Mouse (Mus musculus) frontal cortex, adult (tissue): ENCODE measurements around the gene Actn4.

ENCODE experiments used
- ATAC-seq: cut with Nextera tagmentation; 2 replicates; pipeline ENCODE4 v1.9.2; 2017; ENCODE audit warnings: mild to moderate bottlenecking, moderate library complexity, mixed read lengths; ENCODE audit not compliant: low TSS enrichment

Gene Actn4

DNA sequence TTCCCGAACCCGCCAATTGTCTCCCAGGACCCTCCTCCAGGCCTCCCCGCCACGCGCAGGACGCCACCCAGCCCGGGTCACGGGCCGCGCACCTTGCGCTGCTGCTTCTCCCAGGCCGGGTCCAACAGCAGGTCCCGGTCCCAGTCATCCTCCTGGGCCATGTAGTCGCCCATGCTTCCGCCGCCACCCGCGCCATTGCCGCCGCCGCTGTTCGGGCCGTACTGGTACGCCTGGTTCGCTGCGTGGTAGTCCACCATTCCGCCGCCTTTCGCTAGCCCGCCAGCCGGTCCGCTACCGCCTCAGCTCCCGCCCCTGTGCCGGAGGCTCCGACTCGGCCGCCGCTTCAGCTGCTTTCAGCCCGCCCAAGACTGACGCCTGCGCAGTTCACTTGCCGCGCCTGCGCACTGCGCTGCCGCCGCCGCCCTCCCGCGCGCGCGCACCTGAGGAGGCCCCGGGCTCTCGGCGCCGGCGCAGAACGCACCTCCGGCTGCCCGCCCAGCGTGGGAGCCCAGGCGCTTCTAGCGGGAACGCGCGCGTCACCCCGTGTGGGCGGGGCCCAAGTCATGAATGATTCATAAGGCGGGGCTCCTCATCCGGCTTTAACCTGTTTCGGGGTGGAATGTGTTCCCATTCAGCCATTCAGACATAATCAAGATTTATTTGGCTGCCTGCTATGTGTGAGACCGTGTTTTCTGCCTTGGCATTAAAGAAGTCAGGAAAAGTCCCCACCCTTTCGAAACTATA lies at the start of gene Actn4:
Gene Actn4 (minus strand): TSS at position 414 of the 744 bp plus-strand sequence.
- peak; percentile 87 for ATAC-seq

DNA sequence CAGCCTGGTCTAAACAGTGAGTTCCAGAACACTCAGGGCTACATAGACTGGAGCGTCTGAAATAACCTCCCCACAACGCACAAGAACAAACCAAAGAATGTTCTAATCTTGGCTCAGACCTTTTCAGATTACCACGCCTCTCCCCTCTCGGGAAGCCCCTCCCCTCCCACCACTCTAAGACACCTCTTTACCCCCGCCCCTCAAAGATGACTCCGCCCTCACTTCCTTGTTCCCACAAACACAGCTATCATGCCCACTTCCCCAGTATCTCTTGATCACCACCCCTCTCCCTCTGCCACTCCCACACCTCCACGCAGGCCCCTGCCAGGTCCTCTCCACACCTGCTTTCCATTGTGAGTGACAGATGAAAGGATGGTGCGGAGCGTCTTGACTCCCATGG lies 46.6 kb upstream of the Actn4 start:
- no peak for ATAC-seq

DNA sequence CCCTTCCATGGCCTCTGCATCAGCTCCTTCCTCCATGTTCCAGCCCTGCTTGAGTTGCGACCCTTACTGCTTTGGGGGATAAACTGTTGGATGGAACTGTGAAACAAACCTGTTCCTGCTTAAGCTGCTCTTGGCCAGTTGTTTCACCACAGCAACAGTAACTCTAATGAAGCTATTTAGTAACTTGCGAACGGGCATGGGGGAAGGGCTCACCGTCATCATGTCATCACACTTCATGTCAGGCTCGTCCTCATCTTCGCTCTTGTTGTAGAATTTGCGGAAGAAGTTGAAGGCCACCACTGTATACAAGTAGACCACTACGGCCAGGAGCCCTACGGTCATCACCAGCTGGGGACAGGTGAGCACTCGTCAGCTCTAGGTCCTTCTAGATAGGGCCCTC lies 46.0 kb upstream of the Actn4 start:
- ATAC-seq: no peak

DNA sequence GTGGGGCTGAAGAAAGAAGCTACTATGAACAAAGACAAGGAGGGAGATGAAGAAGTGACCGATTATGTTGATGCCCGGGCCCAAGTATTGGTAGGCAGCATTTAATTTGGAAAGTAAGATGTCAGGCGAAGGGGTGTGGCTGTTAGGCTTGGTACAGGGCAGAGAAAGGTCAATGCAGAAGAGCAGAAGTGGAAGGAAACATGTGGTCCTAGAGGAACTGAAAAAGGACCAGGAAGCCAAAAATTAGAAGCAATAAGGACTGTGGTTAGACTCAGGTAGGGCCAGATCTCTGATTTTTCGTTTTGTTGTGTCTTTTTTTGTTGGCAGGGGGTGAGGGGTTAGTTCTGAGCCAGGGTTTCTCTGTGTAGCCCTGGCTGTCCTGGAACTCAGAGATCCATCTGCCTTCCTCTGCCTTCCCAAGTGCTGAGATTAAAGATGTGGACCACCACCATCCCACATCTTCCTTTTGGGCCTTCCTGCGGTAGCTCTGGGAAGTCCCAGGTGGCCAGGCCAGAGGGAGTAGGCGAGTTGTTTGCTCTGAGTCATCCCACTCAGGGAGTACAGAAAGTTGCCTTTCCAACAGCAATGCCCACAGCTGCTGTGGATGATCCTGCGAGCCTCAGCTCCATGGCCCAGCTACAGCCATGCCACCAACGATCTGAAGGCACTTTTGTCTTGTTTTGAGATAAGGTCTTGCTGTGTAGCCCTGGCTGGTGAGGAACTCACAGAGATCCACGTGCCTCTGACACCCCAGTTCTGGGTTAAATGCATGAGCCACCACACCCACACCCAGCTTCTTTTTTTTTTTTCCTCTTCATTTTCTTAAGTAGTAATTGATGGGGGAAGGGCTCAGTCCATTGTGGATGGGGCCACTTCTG lies 45.3 kb upstream of the Actn4 start:
- no peak; the same call in 1 of the 2 replicates for ATAC-seq

DNA sequence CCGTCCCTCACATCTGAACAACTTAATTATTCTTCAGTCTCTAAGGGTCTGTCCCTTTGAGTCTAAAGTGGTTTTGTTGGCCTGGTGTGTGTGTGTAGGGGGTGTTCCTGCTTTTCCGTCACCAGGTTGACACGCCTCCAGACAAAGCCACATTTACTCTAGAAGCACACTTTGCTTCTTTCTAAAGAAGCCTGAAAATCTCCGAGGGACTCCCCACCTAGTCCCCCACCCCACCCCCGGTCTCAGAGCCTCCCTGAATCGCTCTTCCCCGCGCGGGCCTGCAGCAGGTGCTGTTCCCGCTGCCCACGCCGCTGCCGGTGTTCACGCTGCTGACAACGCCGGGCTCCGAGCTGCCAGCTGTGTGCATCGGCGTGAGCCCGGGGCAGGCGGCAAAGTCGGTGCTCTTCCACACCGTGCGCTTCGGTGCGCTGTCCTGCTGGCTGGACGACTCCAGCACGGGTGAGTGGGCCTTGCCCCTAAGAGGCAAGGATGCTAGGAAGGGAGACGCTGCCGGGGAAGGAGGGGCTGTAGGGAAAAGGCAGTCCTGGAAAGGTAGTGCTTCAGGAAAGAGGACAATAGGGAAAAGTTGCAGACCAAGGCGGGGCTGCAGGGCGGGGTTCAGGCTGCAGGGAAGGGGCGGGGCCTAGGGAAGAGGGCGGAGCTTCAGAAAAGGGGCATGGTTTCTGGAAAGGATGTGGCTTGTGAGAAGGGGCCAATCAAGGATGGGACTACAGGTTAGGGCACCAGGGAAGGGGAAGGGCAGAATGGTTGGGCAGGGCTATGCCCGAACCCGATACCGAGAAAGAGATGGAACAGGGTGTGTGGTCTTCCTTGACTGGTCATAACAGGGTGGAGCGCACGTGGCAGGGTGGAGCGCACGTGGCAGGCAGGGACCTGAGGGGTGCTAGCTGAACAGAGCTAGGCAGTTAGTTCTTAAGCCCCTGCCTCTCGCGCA lies 38.8 kb upstream of the Actn4 start:
- ATAC-seq: no peak

DNA sequence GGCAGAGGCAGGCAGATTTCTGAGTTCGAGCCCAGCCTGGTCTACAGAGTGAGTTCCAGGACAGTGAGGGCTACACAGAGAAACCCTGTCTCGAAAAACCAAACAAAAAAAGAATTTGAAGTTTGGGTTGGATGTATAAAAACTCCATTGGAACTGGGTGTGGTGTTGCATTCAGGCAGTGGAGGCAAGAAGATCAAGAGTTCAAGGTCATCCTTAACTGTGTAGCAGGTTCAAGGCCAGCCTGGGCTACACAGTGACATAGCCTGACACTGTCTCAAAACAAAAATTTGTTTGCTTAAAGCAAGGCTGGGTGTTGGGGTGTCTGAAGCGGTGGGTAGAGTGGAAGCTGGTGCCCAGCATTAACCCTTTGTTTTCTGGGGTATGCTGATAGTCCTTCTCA lies 31.3 kb upstream of the Actn4 start:
- no peak for ATAC-seq

DNA sequence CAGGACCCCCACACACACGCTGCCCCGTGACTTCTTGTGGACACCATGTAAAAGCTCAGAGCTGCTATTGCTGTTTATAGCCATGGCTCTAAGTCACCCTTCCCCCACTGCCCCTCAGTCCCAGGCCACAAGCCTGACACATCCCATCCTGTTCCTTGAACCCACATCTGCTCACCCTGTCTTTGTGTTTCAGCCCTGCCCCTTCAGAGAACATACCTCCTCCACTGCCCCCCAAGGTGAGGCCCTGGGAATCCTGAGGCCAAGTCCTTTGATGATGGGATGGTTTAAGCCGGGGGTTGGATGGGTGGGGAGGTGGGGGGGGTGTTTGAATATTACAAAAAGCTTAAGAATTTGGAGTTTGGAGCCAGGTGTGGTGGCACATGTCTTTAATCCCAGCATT lies 30.9 kb upstream of the Actn4 start:
- ATAC-seq: no peak

DNA sequence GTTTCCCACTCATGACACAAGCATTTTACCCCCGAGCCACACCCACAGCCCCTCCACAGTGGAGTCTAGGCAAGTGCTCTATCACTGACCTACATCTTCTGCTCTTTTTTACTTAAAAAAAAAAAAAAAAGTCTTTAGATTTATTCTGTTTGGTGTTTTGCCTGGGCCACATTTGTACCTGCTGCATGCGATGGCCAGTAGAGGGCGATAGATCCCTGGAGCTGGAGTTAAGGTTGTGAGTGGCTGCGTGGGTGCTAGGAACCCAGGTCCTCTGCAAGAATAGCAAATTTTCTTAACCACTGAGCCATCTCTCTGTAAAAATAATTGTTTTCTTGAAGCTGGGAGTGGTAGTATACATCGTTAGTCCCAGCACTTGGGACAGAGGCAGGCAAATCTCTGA lies 29.5 kb upstream of the Actn4 start:
- no peak for ATAC-seq

DNA sequence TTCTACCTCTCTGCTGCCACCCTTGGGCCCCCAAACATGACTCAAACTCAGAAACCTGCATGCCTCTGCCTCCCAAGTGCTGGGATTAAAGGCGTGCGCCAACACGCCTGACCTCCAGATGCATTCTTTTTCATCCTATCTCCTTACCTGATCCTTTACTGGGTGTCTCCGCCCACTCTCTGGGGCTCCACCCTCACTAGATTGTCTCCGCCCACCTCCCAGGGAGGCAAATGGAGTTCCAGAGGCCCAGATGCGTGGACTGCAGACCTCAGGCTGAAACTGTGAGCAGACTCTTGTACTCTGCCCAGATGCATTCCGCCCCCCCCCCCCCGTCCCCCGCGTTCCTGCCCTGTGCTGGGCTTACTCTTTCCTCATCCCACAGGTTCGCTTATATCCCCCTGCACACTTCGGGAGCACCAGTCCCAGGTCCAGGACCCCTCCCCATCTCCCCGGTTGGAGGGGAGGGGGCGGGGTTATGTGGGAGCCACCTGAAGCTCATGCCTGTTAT lies 28.7 kb upstream of the Actn4 start:
- ATAC-seq: no peak

DNA sequence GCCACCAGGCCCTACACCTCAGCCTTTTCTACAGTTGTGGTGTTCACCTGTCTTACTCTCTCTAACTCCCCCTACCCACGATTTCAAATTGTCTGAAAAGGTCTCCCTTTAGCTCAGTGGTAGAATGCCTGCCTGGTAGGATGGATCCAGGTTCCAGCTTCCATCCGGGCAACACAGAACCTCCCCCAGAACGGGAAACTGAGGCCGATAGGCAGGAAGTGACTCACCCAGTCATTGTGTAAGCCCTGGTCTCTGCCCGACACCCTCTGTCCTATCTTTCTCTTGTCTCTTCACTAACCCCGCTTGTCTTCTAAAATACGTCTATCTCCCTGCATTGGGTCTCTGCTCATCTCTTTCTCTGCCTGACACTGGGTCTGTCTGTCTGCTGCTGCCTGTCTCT lies 23.1 kb upstream of the Actn4 start:
- no peak for ATAC-seq

DNA sequence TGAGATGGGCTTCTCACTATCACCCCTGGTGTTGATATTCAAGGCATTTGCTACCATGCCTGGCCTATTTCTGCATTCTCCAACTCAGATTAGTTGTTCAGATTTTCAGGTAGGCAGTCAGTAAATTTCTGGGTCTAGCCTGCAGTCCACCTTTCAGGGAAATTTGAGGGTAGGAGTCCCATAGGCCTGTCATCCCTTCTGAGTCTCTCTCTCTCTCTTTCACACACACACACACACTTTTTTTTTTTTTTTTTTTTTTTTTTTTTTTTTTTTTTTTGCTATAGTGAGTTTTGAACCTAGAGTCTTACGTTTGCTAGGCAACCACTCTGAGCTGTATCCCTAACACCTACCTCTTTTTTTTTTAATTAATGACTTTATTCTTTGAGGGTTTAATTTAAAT lies 22.3 kb upstream of the Actn4 start:
- no peak for ATAC-seq

DNA sequence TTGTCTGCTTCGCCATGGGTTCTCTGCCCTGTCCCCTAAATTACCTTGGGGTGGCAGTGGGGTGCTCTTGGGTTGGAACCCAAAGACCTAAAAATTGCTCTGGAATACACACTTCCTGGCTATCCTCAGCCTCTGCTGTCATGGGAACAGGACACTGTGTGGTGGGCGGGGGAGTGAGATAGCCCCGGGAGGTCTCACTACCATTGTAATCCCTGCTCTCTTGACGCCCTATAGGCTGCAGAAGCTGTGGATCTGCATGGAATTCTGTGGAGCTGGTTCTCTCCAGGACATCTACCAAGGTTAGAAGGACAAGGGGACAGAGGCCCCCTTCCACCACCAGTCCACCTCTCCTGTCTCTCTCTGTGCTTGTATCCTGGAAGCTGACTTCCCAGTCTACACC lies 21.7 kb upstream of the Actn4 start:
- no peak for ATAC-seq

DNA sequence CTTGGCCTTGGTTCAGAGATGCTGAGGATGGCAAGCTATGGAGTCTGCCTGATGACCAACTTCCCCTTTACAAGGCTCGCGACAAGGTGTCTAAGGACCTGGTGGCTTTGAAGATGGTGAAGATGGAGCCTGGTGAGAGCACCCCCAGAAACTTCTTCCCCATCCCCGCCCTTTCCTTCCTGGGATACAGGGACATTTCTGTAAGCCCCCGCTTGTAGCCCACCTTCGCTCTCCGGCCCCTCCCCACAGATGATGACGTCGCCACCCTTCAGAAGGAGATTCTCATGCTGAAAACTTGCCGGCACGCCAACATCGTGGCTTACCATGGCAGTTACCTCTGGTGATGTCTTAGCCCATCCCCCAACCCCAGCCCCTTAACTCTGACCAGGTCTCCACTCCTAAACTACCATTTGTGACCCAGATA lies 21.0 kb upstream of the Actn4 start:
- no peak for ATAC-seq

DNA sequence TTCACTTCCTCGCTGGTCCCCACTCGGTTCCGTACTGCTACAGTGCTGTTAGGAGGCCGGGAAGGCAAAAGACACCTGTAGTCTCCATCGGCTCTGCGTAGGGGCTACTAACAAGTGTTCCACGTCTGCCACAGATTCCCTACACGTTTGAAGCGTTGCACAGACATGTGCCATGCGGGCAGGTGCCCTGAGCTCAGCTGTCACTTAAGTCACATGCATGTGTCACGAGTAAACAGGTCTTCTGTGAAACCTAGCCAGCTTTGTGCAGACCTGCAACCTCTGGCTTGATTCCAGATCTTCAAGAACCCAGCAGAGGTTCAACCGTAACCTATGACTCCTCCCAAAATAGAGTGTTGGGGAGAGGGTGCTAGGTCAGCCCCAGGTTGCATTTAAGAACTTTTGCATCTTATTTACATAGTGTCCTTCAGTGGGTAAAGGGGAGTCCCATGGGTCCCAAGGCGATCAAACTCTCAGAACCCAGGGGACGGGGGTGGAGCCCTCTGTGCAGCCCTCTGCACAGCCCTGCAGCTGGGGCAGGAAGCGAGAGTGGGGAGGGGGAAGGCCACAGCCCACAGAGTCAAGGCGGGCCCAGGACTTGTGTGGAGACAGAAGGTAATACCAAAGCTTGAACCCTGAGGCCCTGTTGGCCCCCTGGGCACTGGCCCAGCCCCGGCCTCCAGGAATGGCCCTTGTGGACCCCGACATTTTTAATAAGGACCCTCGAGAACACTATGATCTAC lies 20.3 kb upstream of the Actn4 start:
- ATAC-seq: peak; percentile 48; the same call in 1 of the 2 replicates

DNA sequence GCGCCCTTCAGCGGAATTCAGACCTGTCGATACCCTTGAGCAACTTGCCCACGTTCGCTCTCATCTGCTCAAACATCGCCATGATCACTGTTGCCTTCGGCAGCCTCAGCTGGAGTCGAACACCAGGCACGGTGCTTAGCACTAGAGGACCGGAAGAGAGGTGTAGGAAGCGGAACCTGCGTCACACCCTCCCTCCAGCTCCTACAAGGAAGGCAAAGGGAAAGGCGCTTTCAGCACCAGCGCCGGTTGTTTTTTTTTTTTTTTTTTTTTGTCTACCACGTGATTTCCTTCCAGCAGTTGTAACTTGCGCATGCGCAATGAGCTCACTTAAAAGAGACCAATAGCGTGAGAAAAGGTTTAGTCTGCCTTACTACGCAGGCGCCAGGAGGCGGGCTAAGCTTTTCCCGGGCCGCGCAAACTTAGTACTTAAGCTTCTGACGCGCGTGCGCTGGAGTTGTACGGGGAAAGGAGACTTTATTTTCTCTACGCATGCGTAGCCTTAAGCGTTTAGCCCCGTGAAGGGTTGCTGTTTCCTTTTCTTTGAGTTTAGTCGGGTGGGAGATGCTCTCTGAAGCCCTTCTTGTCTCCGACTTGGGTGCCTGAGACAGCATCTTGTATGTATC lies 19.6 kb upstream of the Actn4 start, which contains the start of the genes Eif3k and Map4k1:
Gene Eif3k (minus strand): TSS at position 214 of the 623 bp plus-strand sequence.
Gene Map4k1 (plus strand): TSS at position 400 of the 623 bp plus-strand sequence.
- peak; percentile 98 for ATAC-seq

DNA sequence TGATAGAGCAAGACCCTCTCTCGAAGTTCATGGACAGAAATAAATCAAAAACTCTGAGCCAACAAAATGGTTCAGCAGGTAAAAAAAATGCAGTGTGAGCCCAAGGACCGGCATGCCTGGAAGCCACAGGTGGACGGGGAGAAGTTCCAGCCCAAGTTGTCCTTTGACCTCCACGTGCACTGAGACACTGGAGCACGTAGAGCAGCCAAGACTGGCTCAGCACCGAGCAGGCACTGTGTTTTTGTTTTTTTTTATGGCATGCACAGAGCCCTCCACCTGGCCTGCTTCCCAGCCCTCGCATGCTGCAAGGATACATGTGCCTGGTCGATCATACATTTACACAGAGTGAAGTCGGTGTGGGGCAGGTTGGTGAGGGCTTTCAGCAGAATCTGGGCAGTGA lies 15.4 kb upstream of the Actn4 start:
- ATAC-seq: no peak

DNA sequence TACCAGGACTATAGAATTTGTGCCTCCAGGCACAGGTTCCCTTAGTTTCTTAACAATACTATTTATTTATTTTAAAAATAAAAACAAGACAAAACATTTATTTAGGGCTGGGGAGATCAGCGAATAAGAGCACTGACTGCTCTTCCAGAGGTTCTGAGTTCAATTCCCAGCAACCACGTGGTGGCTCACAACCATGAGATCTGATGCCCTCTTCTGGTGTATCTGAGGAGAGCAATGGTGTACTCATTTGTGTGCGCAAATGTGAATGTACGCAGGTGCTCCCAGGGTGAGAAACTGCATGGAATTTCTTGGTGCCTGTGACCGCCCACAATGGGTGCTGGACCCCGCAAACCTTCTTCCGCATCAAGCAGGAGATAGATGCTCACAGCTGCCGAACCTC lies 10.9 kb upstream of the Actn4 start:
- ATAC-seq: no peak

DNA sequence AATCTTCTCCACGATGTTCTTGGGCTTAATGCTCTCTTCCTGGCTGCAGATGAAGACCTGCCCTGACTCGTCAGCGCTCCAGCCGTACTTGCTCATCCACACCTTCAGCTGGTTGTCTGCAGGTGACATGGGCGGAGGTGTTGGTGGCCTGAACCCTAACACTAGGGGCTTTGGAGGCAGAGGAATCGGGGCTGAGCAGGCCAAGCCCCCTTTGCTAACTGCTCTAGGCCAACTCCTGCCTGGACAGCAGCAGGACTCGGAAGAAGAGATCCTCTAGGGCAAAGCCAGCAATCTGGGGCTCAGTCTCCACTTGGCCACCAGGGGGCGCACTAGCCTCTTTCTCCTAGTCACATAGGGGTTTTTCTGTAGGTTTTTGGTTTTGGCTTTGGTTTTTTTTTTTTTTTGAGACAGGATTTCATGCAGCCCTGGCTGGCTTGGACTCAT lies 10.4 kb upstream of the Actn4 start:
- ATAC-seq: no peak

DNA sequence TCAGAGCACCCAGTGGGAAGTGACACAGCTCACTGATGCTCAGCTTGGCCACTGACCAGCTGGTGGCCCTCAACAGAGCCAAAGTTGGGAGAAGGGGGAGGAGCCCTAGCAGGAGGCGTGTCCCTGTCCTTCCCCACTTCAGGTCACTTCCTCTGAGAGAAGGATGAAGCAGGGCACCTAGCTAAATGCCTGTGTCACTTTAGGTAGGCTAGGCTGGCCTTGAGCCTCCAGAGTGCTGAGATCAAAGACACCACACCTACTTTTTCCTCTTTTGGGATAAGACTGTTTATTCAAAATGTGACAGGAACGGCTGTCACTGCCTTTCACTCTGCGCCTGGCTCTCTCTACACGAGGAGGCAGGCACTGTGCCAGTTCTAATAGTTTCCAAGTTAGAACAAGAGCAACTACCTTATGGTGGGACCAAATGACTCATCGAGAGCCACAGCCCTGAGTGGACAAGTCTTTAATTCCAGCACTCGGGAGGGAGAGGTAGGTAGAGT lies 9.7 kb upstream of the Actn4 start:
- no peak for ATAC-seq

DNA sequence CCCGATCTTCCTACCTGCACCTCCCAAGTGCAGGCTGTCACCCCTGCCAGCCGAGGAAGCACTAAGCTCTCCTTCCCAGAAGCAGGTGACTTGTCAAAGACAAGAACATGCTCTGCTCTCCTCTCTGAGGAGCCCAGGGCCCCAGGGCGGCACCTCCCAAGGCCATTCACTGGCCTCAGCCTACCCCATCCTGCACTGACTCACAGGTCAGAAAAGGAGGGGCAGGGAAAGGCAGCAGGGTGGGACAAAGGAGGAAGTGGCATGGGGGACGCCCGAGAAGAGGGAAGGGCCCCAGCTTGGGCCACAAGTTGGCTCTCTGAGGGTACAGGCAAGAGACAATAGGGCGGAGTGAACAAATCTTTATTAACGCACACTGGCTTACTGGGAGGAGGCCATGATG lies 8.9 kb upstream of the Actn4 start:
- no peak for ATAC-seq
